Comparison of ENCODE assay signal across 24 mouse cellular contexts in the genomic region with DNA sequence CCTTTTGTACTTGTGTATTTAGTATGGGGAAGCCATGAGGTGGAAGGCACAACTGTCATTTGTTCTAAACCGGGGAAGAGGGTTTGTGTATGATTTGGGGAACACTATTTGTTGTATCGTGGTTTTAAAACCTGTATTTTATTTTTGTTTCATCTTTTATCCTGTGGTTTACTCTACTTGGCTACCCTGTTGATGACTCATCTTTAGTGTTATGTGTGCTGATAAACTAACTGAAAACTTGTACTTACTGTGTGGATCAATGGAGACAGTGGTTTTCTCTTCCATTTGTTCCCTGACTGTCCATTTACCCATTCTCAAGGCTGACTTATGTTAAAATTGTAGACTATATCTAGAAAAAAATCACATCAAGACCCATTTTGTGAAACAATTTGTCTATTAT.
A peak's percentile ranks its signal among the peaks of the same experiment; 100 is the strongest.
DNase-seq lines count a peak whose midpoint lies in the region; ATAC-seq and TF ChIP-seq lines count a peak whose summit lies in the region.
"Had no signal": no experiment of that assay in that cellular context is flagged by ENCODE, and none has a peak within 500 bp of the region (broad histone marks: within the 10 kb centered on the region; RNA-seq: fewer than 3 reads in every experiment).

No protein-coding gene starts in this region.

- TF ChIP-seq CTCF in MEL (IDR thresholded peaks at IDR 0.05 in 2 of 3, conservative IDR thresholded peaks at IDR 0.05 in 1 of 3; ENCODE audit: control insufficient read depth in 1 of 3, insufficient read depth in 1 of 3, low read depth in 2 of 3, low read length in 3 of 3, poor library complexity in 1 of 3, severe bottlenecking in 1 of 3) (no peak), Patski (IDR thresholded peaks at IDR 0.05) (no peak)

- ATAC-seq in Patski = peak; percentile 86
- ATAC-seq: activated CD4-positive, CD25-positive, alpha-beta regulatory T cell, adult 4 months; CD4-positive, CD25-positive, alpha-beta regulatory T cell, adult 4 months had no signal

- in situ Hi-C loops in Patski (cut with MboI; ENCODE audit: low pct_unique_long_range_greater_than_20kb) = no loop called here

- CTCF ChIA-PET in Patski (lab: Charles Lee) = interaction anchor here (1.0 kb wide), 1 partner anchor 69 kb away, joined by 3 read pairs; no protein-coding TSS in a partner anchor

- H3K4me1 ChIP-seq in MEL (ENCODE audit: control insufficient read depth in 1 of 2, insufficient read depth in 2 of 2, low read length in 2 of 2) = no peaks in the 10 kb centered on the region

- no peak for TF ChIP-seq POLR2A in MEL (IDR thresholded peaks at IDR 0.05; ENCODE audit: control insufficient read depth in 1 of 2, insufficient read depth in 1 of 2, low read depth in 1 of 2, low read length in 2 of 2, poor library complexity in 1 of 2)

- H3K36me3 ChIP-seq in MEL (ENCODE audit: control insufficient read depth in 1 of 2, insufficient read depth in 2 of 2, low read length in 2 of 2) = peaks cover 0 to 3% of the 10 kb centered on the region in 2 experiments; a peak in 1 of 4 replicates
- H3K36me3 ChIP-seq: G1E had no signal

- H3K27me3 ChIP-seq in MEL (ENCODE audit: control insufficient read depth in 1 of 2, insufficient read depth in 2 of 2, low read length in 2 of 2) (no peaks in the 10 kb centered on the region), Patski (no peaks in the 10 kb centered on the region)
- H3K27me3 ChIP-seq: CH12.LX had no signal

- peak; percentile 68 to 69 for TF ChIP-seq EP300 in MEL (IDR thresholded peaks at IDR 0.05; ENCODE audit: low read depth in 1 of 2, low read length in 2 of 2)

- no peak overlapping the region for H3K27ac ChIP-seq in MEL (ENCODE audit: control insufficient read depth, low read depth, low read length)

- POLR2A ChIA-PET in Patski (lab: Charles Lee) = no interaction called here

- DNase-seq in MEL (ENCODE audit: low read depth, low spot score) (peak; percentile 16), MEL-GATA-1-ER (ENCODE audit: extremely low read depth, low read depth) (peak; percentile 6), Patski (ENCODE audit: low read depth, low spot score) (no peak)
- DNase-seq in c-Kit-positive CD71-positive TER-119-positive erythroid progenitor cells, embryonic 14.5 days (ENCODE audit: low spot score) = no peak
- no peak for DNase-seq in retina, postnatal 1 day
- DNase-seq in right cerebral cortex, postnatal 10 days (ENCODE audit: low spot score in 2 of 2) = no peak
- DNase-seq: adrenal gland, adult 2 months; adrenal gland, adult 8-10 months; adrenal gland, postnatal 10 days; adrenal gland, postnatal 14 days; adrenal gland, postnatal 25 days; adrenal gland, postnatal 36 days; B cell, adult 2 months; cerebellum, adult 11 months; cerebellum, adult 11-12 months; cerebellum, adult 18-20 months; cerebellum, adult 2 months; cerebellum, adult 8-10 months; cerebellum, adult 9-10 months; cerebellum, adult 9-11 months had no signal

- H3K9me3 ChIP-seq in MEL (replicated peaks; ENCODE audit: insufficient read depth, low read length) = no peaks in the 10 kb centered on the region
- H3K9me3 ChIP-seq: G1E had no signal

- H3K79me2 ChIP-seq in MEL (ENCODE audit: control insufficient read depth, insufficient read depth, low read length, poor library complexity) = no peaks in the 10 kb centered on the region

- TF ChIP-seq RAD21 in MEL (IDR thresholded peaks at IDR 0.05; ENCODE audit: low read depth, low read length) = no peak

- no peak overlapping the region for H3K4me3 ChIP-seq in MEL (ENCODE audit: control insufficient read depth in 1 of 2, insufficient read depth in 1 of 2, low read depth in 2 of 2, low read length in 2 of 2)

- no peak overlapping the region for H3K9ac ChIP-seq in MEL (ENCODE audit: control insufficient read depth, low read depth, low read length, poor library complexity, severe bottlenecking)

TF ChIP-seq in MEL, 35 proteins besides CTCF, POLR2A, EP300 and RAD21:
- TF ChIP-seq RCOR1 (IDR thresholded peaks at IDR 0.05; ENCODE audit: low read depth, low read length) = no peak
- TF ChIP-seq MYB (IDR thresholded peaks at IDR 0.05; ENCODE audit: low read depth, low read length) = 0 out of 2 replicates have a peak, but pooled peaks have one; percentile 15
- TF ChIP-seq CHD2 (IDR thresholded peaks at IDR 0.05; ENCODE audit: low read length) = no peak
- no peak for TF ChIP-seq USF2 (IDR thresholded peaks at IDR 0.05; ENCODE audit: borderline replicate concordance in 1 of 2, insufficient read depth in 1 of 2, low read depth in 1 of 2, low read length in 2 of 2)
- TF ChIP-seq TBP (IDR thresholded peaks at IDR 0.05; ENCODE audit: low read depth, low read length) = no peak
- TF ChIP-seq BHLHE40 (IDR thresholded peaks at IDR 0.05; ENCODE audit: borderline replicate concordance, low read depth, low read length) = no peak
- no peak for TF ChIP-seq MAZ (IDR thresholded peaks at IDR 0.05; ENCODE audit: low read depth, low read length)
- peak; percentile 65; the same call in 1 of the 2 replicates for TF ChIP-seq JUND (IDR thresholded peaks at IDR 0.05; ENCODE audit: low read depth, low read length)
TF ChIP-seq in MEL: peak in this region for 2.

Comparison
In these comparisons a context has a peak if more than half of its experiments do, and no peak if none do; other contexts are left out.
1. DNase-seq: peak in MEL (single experiment) and MEL-GATA-1-ER (single experiment); none in Patski (single experiment), c-Kit-positive CD71-positive TER-119-positive erythroid progenitor cells, embryonic 14.5 days (single experiment), retina, postnatal 1 day (single experiment) and right cerebral cortex, postnatal 10 days (0 of 2).